Mouse (Mus musculus): ENCODE measurements around the gene Cenpc1. TPM values are rescaled to one million over a fixed set of nuclear protein-coding genes. Genes with fewer than 3 reads are reported as not detected.

Cenpc1 gene
- polyA plus RNA-seq, 1 experiment from 2014 or later: 28.5 TPM

- H3K27ac ChIP-seq: no peak overlapping the region
- no peaks in the 10 kb centered on the region for H3K4me1 ChIP-seq
- ATAC-seq (ENCODE audit: insufficient number of reproducible peaks, low FRiP score, low TSS enrichment, low read depth): 0 out of 2 replicates have a peak, but pooled peaks have one; percentile 35
- WGBS: 83% methylated on average over 4 of the region's 4 CpGs
- no peaks in the 10 kb centered on the region for H3K27me3 ChIP-seq
- H3K4me2 ChIP-seq: no peak overlapping the region
- H3K36me3 ChIP-seq: no peaks in the 10 kb centered on the region
- no peaks in the 10 kb centered on the region for H3K9me3 ChIP-seq
- H3K4me3 ChIP-seq: no peak overlapping the region
- H3K9ac ChIP-seq: no peak overlapping the region
These were observed 72.3 kb downstream of the Cenpc1 start for GRCm38 (mm10) chr5:85992805-85993721.

GRCm38 (mm10) chr5:85992055-85992454 is 73.3 kb downstream of the Cenpc1 start:
- Histone ChIP-seq H3K9ac (no peak overlapping the region), H3K27me3 (no peaks in the 10 kb centered on the region), H3K9me3 (no peaks in the 10 kb centered on the region), H3K4me2 (no peak overlapping the region), H3K27ac (no peak overlapping the region), H3K4me1 (no peaks in the 10 kb centered on the region), H3K36me3 (no peaks in the 10 kb centered on the region), H3K4me3 (no peak overlapping the region)
- ATAC-seq (ENCODE audit: insufficient number of reproducible peaks, low FRiP score, low TSS enrichment, low read depth): no peak
- 10% methylated on average over 1 of the region's 1 CpGs for WGBS

- Histone ChIP-seq H3K4me1 (no peaks in the 10 kb centered on the region), H3K27ac (no peak overlapping the region), H3K4me3 (no peak overlapping the region), H3K9me3 (no peaks in the 10 kb centered on the region), H3K4me2 (no peak overlapping the region), H3K27me3 (no peaks in the 10 kb centered on the region), H3K9ac (no peak overlapping the region), H3K36me3 (no peaks in the 10 kb centered on the region)
- WGBS: 82% methylated on average over 2 of the region's 2 CpGs
- no peak for ATAC-seq (ENCODE audit: insufficient number of reproducible peaks, low FRiP score, low TSS enrichment, low read depth)
These were observed 77.9 kb downstream of the Cenpc1 start for GRCm38 (mm10) chr5:85987516-85987863.

GRCm38 (mm10) chr5:85986734-85987515 is 78.5 kb downstream of the Cenpc1 start:
- Histone ChIP-seq H3K4me3 (no peak overlapping the region), H3K36me3 (no peaks in the 10 kb centered on the region), H3K4me1 (no peaks in the 10 kb centered on the region), H3K27ac (no peak overlapping the region), H3K9me3 (no peaks in the 10 kb centered on the region), H3K27me3 (no peaks in the 10 kb centered on the region), H3K9ac (no peak overlapping the region), H3K4me2 (no peak overlapping the region)
- ATAC-seq (ENCODE audit: insufficient number of reproducible peaks, low FRiP score, low TSS enrichment, low read depth): no peak
- WGBS: 74% methylated on average over 4 of the region's 4 CpGs

GRCm38 (mm10) chr5:85977646-85978426 is 87.5 kb downstream of the Cenpc1 start:
- H3K36me3 ChIP-seq: no peaks in the 10 kb centered on the region
- H3K27me3 ChIP-seq: no peaks in the 10 kb centered on the region
- ATAC-seq (ENCODE audit: insufficient number of reproducible peaks, low FRiP score, low TSS enrichment, low read depth): no peak
- no peaks in the 10 kb centered on the region for H3K9me3 ChIP-seq
- no peak overlapping the region for H3K4me3 ChIP-seq
- H3K4me2 ChIP-seq: no peak overlapping the region
- peaks cover 4% of the 10 kb centered on the region; the same call in 1 of the 2 replicates for H3K4me1 ChIP-seq
- 0 out of 2 replicates have a peak overlapping the region, but pooled peaks have one; percentile 13 for H3K27ac ChIP-seq
- H3K9ac ChIP-seq: no peak overlapping the region
- 40% methylated on average over 8 of the region's 8 CpGs for WGBS

- no peak for ATAC-seq (ENCODE audit: insufficient number of reproducible peaks, low FRiP score, low TSS enrichment, low read depth)
- Histone ChIP-seq H3K4me3 (no peak overlapping the region), H3K9ac (no peak overlapping the region), H3K36me3 (no peaks in the 10 kb centered on the region), H3K27ac (no peak overlapping the region), H3K4me2 (no peak overlapping the region), H3K4me1 (no peaks in the 10 kb centered on the region), H3K9me3 (no peaks in the 10 kb centered on the region), H3K27me3 (no peaks in the 10 kb centered on the region)
- 83% methylated on average over 7 of the region's 7 CpGs for WGBS
These were observed 102.6 kb downstream of the Cenpc1 start for GRCm38 (mm10) chr5:85962791-85963190.

Other genes with a start within 250 kb of the Cenpc1 start
- 0.63 and 0.94 TPM in 2 replicates for gene Stap1, start 6.2 kb upstream of the Cenpc1 start, polyA plus RNA-seq (2015; fragmentation: Nextera tagmentation; extraction: Ambion mirVana)
- 10.4 and 12.2 TPM in 2 replicates for gene Uba6, start 107.2 kb upstream of the Cenpc1 start, polyA plus RNA-seq (2015; fragmentation: Nextera tagmentation; extraction: Ambion mirVana)
- not detected in 2 replicates for gene Gnrhr, start 132.3 kb upstream of the Cenpc1 start, polyA plus RNA-seq (2015; fragmentation: Nextera tagmentation; extraction: Ambion mirVana)
- gene Tmprss11c, start 223.7 kb upstream of the Cenpc1 start, polyA plus RNA-seq (2015; fragmentation: Nextera tagmentation; extraction: Ambion mirVana): not detected in 2 replicates